Mouse (Mus musculus) T-cell, adult 2 months (primary cell): ENCODE measurements around the gene Gbp3.

Experiments used
- DNase-seq: peaks from one replicate; pipeline ENCODE4 v3.0.0; 2022; ENCODE audit warnings: low spot score

Gbp3 gene

GRCm38 (mm10) chr3:142588888-142589287 lies 29.1 kb downstream of the Gbp3 start:
- DNase-seq = no peak

GRCm38 (mm10) chr3:142590431-142591067 lies 30.7 kb downstream of the Gbp3 start:
- DNase-seq = no peak

- no peak for DNase-seq
Observed at GRCm38 (mm10) chr3:142594547-142594946, 34.7 kb downstream of the Gbp3 start, which contains the start of gene Gbp2b. Gbp2b (plus strand) TSS chr3:142594847.

- no peak for DNase-seq
Observed at GRCm38 (mm10) chr3:142597923-142598322, 38.1 kb downstream of the Gbp3 start.

- DNase-seq = no peak
Observed at GRCm38 (mm10) chr3:142601675-142602074, 41.8 kb downstream of the Gbp3 start.

- no peak for DNase-seq
Observed at GRCm38 (mm10) chr3:142618658-142619057, 58.8 kb downstream of the Gbp3 start.

- peak; percentile 36 for DNase-seq
Observed at GRCm38 (mm10) chr3:142619606-142620005, 59.8 kb downstream of the Gbp3 start.

GRCm38 (mm10) chr3:142620111-142620955 lies 60.5 kb downstream of the Gbp3 start, which contains the start of gene Gbp2:
Gbp2 (plus strand) TSS chr3:142620602.
- DNase-seq = peak; percentile 41

GRCm38 (mm10) chr3:142620956-142621562 lies 61.2 kb downstream of the Gbp3 start:
- peak; percentile 49 for DNase-seq
